Mouse (Mus musculus) adipocyte (in vitro differentiated cells): Measurements from ENCODE around the gene Zmpste24.

Experiments
- DNase-seq: peaks from one replicate; pipeline ENCODE4 v3.0.0-alpha.2; 2016; ENCODE audit warnings: low spot score

Gene Zmpste24

DNA sequence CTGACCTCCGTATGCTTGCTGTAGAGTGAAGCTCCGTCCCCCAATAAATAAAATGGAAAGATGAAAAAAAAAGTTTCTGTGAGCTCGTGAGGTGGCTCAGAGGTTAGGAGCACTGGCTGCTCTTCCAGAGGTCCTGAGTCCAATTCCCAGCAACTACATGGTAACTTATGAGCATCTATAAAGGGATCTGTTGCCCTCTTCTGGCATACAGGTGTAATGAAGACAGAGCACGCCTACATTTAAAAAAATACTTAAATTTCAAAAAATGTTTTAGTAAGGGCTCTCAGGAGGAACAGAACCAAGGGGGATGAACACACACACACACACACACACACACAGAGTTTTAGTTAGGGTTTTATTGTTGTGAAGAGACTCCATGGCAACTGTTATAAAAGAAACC, 66.6 kb downstream of the Zmpste24 start:
- no peak for DNase-seq

DNA sequence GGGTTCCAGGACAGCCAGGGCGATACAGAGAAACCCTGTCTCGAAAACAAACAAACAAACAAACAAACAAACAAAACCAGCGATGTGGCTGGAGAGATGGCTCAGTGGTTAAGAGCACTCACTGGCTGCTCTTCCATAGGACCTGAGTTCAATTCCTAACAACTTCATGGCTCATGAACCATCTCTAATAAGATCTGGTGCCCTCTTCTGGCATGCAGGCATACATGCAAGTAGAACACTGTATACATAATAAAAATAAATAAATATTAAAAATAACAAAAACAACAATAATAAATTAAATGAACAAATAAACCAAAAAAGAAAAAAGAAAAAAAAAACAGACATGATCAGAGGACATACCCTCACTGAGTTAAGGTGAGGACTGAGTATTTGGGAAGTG, 68.4 kb downstream of the Zmpste24 start:
- DNase-seq = no peak

DNA sequence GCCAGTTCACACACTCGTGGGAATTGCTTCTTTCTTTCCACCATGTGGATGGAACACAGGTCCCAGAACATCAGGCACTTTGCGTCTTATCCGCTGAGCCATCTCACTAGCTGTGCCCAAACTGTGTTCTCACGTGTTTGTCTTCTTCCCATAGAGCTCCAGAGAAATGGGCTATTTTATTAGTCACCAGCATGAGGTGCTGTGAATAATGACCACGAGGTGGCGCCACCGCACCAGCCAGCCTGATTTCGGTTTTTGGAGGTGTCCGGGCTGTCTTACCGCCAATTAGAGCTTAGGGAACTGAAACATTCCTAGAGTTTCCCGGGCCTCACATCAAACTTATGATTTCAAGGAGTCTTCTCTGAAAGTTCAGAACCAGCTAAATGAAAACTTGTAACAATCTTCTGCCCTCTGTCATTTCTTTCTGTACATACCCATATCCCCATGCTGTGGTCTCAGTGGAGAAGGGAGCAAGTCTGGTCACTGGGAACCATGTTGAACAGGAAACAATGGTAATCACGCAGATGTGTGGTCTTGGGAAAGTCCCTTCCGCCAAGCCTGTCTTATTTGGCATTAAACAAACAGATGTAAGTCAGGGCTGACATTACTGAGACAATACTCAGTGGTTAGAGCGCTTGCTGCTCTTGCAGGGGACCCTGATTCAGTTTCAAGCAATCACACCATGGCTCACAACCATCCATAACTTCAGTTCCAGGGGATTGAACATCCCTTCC, 69.2 kb downstream of the Zmpste24 start:
- DNase-seq = peak; percentile 43

DNA sequence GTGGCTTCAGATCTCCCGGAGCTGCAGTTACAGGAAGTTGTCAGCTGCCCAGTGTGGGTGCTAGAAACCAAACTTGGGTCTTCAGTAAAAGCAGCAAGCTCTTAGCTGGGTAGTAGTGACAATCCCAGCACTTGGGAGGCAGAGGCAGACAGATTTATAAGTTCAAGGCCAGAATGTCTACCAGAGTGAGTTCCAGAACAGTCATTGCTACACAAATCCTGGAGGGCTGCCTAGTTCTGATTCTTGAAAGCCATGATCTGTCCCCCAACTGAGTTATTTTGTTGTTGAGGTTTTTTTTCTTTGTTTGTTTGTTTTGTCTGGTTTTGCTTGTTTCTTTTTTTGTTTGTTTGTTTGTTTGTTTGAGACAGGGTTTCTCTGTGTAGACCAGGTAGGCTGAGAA, 69.9 kb downstream of the Zmpste24 start:
- DNase-seq = peak; percentile 40

DNA sequence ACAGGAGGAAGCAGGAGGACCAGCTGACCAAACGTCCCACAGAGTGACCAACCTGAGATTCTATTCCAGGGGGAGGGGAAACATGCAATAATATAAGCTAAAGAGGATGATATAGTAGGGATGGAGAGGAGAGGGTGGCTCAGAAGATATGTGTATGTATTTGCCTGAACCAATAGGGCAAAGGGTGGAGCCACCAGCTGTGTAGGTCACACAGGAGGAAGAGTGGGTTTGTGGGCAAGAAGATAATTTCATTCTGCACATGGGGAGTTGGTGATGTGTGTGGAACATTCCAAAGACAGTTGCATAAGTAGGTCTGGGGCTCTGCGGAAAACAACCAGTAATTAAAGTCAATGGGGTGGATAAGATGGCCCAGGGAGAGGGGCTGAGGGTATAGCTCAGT, 72.4 kb downstream of the Zmpste24 start:
- no peak for DNase-seq

DNA sequence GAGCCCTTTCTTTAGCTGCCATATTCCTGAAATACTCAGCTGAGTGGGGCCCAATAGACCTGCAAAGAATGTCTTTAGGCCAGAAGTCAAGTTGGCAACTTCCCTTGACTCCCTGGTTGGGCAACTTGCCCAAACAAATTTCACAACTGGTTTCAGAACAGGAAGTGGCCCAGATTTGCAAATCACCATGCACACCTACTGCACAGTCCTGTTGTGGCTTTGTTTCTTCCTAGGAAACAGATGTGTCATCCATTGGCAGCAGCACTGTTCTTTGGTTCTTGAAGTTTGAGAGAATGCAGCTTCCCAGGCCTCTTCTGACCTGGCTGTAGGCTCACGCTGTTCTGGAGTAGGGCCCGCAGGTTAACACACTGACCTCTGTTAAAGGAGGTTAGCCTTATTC, 74.1 kb downstream of the Zmpste24 start:
- peak; percentile 85 for DNase-seq

DNA sequence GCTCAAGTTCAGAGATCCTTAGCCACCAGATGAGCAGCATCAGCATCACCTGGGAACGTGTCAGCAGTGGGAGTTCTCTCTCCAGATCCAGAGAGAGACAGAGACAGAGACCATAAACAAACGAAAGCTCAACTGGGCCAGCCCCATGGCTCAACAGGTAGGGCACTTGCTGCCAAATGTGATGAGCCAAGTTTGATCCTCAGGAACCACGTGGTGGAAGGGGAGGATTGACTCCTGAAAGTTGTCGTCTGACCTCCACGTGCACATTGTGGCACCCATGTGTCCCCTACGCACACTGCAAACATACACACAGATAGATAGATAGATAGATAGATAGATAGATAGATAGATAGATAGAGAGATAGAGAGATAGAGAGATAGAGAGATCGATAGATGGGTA, 74.6 kb downstream of the Zmpste24 start:
- DNase-seq = no peak

DNA sequence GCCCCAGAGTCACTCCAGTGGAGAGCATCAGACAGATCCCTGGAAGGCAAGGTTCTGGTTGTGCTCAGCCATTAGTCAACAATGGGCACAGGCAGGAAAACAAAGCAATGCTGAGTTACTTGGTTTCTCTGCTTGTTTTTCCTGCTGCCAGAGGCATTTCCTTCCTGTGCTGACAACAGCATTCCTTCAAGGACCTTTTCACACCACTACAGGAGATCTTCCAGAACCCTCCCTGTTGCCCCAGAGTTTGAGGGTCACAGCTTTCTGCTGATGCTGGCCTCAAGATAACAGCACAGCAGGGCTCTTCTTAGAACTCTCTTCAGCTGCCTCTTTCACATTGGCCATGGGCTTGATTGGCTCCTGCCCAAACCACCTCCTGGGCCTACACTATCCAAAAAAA, 76.1 kb downstream of the Zmpste24 start:
- DNase-seq = no peak

GRCm38 (mm10) chr4:121020040-121020790, 77.8 kb downstream of the Zmpste24 start:
- DNase-seq = no peak

DNA sequence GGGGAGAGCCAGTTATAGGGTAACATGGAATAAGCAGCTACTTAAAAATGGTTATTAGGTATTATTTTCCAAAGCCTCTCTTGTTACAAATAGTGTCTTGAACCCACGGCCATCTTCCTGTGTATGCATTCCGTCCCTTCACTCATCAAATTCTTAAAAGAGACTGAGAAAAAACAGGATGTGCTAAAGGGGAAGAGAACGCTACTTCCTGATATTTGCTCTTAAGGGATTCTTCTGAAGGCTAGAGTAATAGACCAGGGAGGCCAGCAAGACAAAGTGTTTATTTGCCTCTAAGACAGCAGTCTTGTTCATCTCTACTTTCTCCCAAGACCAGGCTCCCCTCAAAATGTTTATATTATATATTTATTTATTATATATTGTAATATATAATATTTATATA, 79.8 kb downstream of the Zmpste24 start:
- DNase-seq = no peak

DNA sequence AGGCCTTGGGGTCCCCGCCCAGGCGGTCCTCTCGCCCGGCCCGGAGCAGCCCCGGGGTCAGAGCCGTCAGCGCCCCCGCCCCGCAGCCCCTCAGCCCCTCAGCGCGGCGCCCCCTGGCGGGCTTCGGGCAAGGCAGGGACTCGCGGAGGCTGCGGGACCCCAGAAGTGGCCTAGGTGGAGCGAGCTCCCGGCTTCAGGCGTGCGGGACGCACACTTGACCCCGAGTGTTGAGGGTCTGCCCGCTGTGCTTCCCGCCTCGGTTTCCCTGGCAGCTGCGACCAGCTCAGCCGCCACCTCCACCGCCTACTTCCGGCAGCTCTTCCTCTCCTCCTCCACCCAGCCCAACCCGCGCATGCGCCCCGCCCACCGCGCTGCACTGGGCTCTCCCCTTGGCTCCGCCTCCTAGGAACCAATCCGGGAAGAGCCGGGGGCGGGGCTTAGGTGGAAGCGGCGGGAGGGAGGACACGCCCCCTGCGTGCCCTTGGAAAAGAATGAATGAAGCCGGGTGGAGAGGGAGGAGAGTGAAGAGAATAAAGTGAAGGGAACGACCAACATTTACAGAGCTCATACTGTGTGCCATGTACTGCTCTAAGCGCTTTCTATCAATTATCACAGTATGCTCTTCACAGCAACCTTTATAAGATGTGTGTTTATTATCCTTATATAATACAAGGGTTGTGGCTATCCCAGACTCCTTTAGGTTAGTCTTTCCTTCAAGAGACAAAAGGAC, 80.9 kb downstream of the Zmpste24 start, which contains the start of gene Smap2:
TSS of gene Smap2 (minus strand) at position 320 of the 730 bp plus-strand sequence.
- DNase-seq = peak; percentile 98

- peak; percentile 21 for DNase-seq
Observed at GRCm38 (mm10) chr4:121016021-121016898, 81.8 kb downstream of the Zmpste24 start.

- no peak for DNase-seq
Observed at GRCm38 (mm10) chr4:121015268-121015659, 82.8 kb downstream of the Zmpste24 start.

- no peak for DNase-seq
Observed at GRCm38 (mm10) chr4:121014594-121015267, 83.3 kb downstream of the Zmpste24 start.

GRCm38 (mm10) chr4:121010770-121011549, 87.1 kb downstream of the Zmpste24 start:
- DNase-seq = no peak
